Mouse (Mus musculus) heart, postnatal 0 days (tissue): ENCODE data around the gene Snap91.

Experiments used
- CTCF ChIP-seq: IDR thresholded peaks from 2 replicates; pipeline ENCODE4 v1.5.1; 2016; ENCODE audit warnings: antibody characterized with exemption, control low read depth, low read depth
- EP300 ChIP-seq: IDR thresholded peaks from 2 replicates; pipeline ENCODE4 v1.6.1; 2016; ENCODE audit warnings: antibody characterized with exemption, low read depth

GRCm38 (mm10) chr9:86795236-86795635 lies 85.2 kb downstream of the Snap91 start:
- TF ChIP-seq CTCF = no peak
- no peak for TF ChIP-seq EP300
